ENCODE assay signal across 21 mouse cellular contexts in genomic region chr15:77930986-77931688, GRCm38 (mm10). TPM values are rescaled to one million over a fixed set of nuclear protein-coding genes. Genes with fewer than 3 reads are reported as not detected.
DNase-seq lines count a peak whose midpoint lies in the region; ATAC-seq and TF ChIP-seq lines count a peak whose summit lies in the region.
"Had no signal": no experiment of that assay in that cellular context is flagged by ENCODE, and none has a peak within 500 bp of the region (broad histone marks: within the 10 kb centered on the region; RNA-seq: fewer than 3 reads in every experiment).

No protein-coding gene starts in this region.

- WGBS in liver, embryonic 15.5 days (ENCODE audit: insufficient replicate concordance), result 43% methylated on average over 6 of the region's 6 CpGs
- WGBS in forebrain, embryonic 13.5 days, result 81% methylated on average over 6 of the region's 6 CpGs

- no peak for ATAC-seq in G1E (ENCODE audit: extremely low read depth, insufficient number of reproducible peaks, low FRiP score, poor library complexity, severe bottlenecking)
- ATAC-seq in liver, embryonic 15.5 days (ENCODE audit: insufficient read depth), result peak; percentile 15
- no peak for ATAC-seq in forebrain, embryonic 13.5 days
- ATAC-seq: midbrain, embryonic 13.5 days had no signal

- H3K9me3 ChIP-seq in G1E (replicated peaks), result no peaks in the 10 kb centered on the region
- no peaks in the 10 kb centered on the region for H3K9me3 ChIP-seq in liver, embryonic 15.5 days (replicated peaks)
- H3K9me3 ChIP-seq in forebrain, embryonic 13.5 days (replicated peaks), result no peaks in the 10 kb centered on the region
- H3K9me3 ChIP-seq: embryonic facial prominence, embryonic 13.5 days; heart, embryonic 10.5 days; limb, embryonic 15.5 days; midbrain, embryonic 13.5 days had no signal

- peaks cover 17% of the 10 kb centered on the region for H3K36me3 ChIP-seq in G1E (replicated peaks)
- peaks cover 17% of the 10 kb centered on the region for H3K36me3 ChIP-seq in liver, embryonic 15.5 days (replicated peaks)
- H3K36me3 ChIP-seq in forebrain, embryonic 13.5 days (ENCODE audit: poor library complexity, severe bottlenecking), result peaks cover 12% of the 10 kb centered on the region

- peak overlapping the region; percentile 41 for H3K9ac ChIP-seq in liver, embryonic 15.5 days
- no peak overlapping the region for H3K9ac ChIP-seq in forebrain, embryonic 13.5 days
- H3K9ac ChIP-seq: embryonic facial prominence, embryonic 13.5 days; limb, embryonic 15.5 days had no signal

- TF ChIP-seq CTCF in layer of hippocampus, adult 2 months (conservative IDR thresholded peaks at IDR 0.05), result no peak
- no peak for TF ChIP-seq CTCF in G1E (IDR thresholded peaks at IDR 0.05; ENCODE audit: low read depth, low read length)

- H3K4me2 ChIP-seq in liver, embryonic 15.5 days, result peak overlapping the region; percentile 80
- H3K4me2 ChIP-seq in forebrain, embryonic 13.5 days, result no peak overlapping the region
- H3K4me2 ChIP-seq: embryonic facial prominence, embryonic 13.5 days; limb, embryonic 15.5 days; midbrain, embryonic 13.5 days had no signal

- peaks cover 68% of the 10 kb centered on the region for H3K4me1 ChIP-seq in G1E (ENCODE audit: insufficient read depth, low read depth, low read length)
- H3K4me1 ChIP-seq in brown adipose tissue, adult 24 weeks (ENCODE audit: control insufficient read depth, insufficient read depth, insufficient read length, low read length), result peaks cover 6% of the 10 kb centered on the region
- peaks cover 72% of the 10 kb centered on the region for H3K4me1 ChIP-seq in liver, embryonic 15.5 days (replicated peaks)
- H3K4me1 ChIP-seq in forebrain, embryonic 13.5 days, result peaks cover 38% of the 10 kb centered on the region

- H3K4me3 ChIP-seq in layer of hippocampus, adult 2 months, result no peak overlapping the region
- H3K4me3 ChIP-seq in G1E (ENCODE audit: low read depth, low read length), result peak overlapping the region; percentile 54; the same call in 1 of the 2 replicates
- no peak overlapping the region for H3K4me3 ChIP-seq in brown adipose tissue, adult 24 weeks (ENCODE audit: insufficient read depth, low read depth, low read length)
- peak overlapping the region; percentile 35 for H3K4me3 ChIP-seq in liver, embryonic 15.5 days (replicated peaks)
- no peak overlapping the region for H3K4me3 ChIP-seq in forebrain, embryonic 13.5 days
- H3K4me3 ChIP-seq: embryonic facial prominence, embryonic 13.5 days; heart, embryonic 10.5 days; left cerebral cortex, adult 2 months; limb, embryonic 15.5 days; midbrain, embryonic 13.5 days had no signal

- peaks cover 18% of the 10 kb centered on the region for H3K27me3 ChIP-seq in G1E (ENCODE audit: insufficient read depth, low read length)
- H3K27me3 ChIP-seq in liver, embryonic 15.5 days, result peaks cover 14% of the 10 kb centered on the region
- no peaks in the 10 kb centered on the region for H3K27me3 ChIP-seq in forebrain, embryonic 13.5 days
- H3K27me3 ChIP-seq: embryonic facial prominence, embryonic 13.5 days; limb, embryonic 15.5 days had no signal

- H3K27ac ChIP-seq in layer of hippocampus, adult 2 months, result 0 out of 2 replicates have a peak overlapping the region, but pooled peaks have one; percentile 7
- peak overlapping the region; percentile 23; the same call in 1 of the 2 replicates for H3K27ac ChIP-seq in brown adipose tissue, adult 24 weeks (replicated peaks; ENCODE audit: low read depth, low read length)
- peak overlapping the region; percentile 93 for H3K27ac ChIP-seq in liver, embryonic 15.5 days (replicated peaks)
- H3K27ac ChIP-seq in forebrain, embryonic 13.5 days, result no peak overlapping the region
- H3K27ac ChIP-seq: embryonic facial prominence, embryonic 13.5 days; heart, embryonic 10.5 days; left cerebral cortex, adult 2 months; limb, embryonic 15.5 days; midbrain, embryonic 13.5 days had no signal

- no peak for DNase-seq in layer of hippocampus, adult 2 months (ENCODE audit: low spot score in 2 of 2)
- no peak for DNase-seq in layer of hippocampus, postnatal 25 days (ENCODE audit: extremely low spot score in 1 of 2, low spot score in 1 of 2)
- DNase-seq in G1E (ENCODE audit: low spot score), result no peak
- DNase-seq in neural tube, embryonic 10.5 days (ENCODE audit: extremely low spot score, low spot score), result no peak
- DNase-seq in thymus, postnatal 25 days, result no peak
- DNase-seq: cerebellum, adult 18-20 months; heart, postnatal 36 days; kidney, adult 18-20 months; kidney, postnatal 10 days; lung, postnatal 10 days; right cerebral cortex, adult 18-20 months; spleen, adult 18-20 months; thymus, postnatal 4 days had no signal

RNA-seq across cellular contexts. Expression of gene Txn2, which starts 2.3 kb away (rescaled TPM):
- total RNA-seq in layer of hippocampus, adult 2 months (2021), result 100 to 1,000 TPM; 119 to 136 TPM
- total RNA-seq in layer of hippocampus, postnatal 25 days (2021), result 100 to 1,000 TPM; 115 to 140 TPM
- total RNA-seq in G1E (2014; fragmentation: Nextera tagmentation), result 209 and 211 TPM in 2 replicates
- 53.8 and 62.8 TPM in 2 replicates for total RNA-seq in G1E (2017)
- polyA plus RNA-seq in G1E (2012), result 283 and 349 TPM in 2 replicates
- 696 and 736 TPM in 2 replicates for polyA plus RNA-seq in brown adipose tissue, adult 24 weeks (2012; ENCODE audit: insufficient read depth, insufficient read length, missing spikeins)
- 185 and 208 TPM in 2 replicates for polyA plus RNA-seq in liver, embryonic 15.5 days (2015; fragmentation: Nextera tagmentation; extraction: Ambion mirVana)
- polyA plus RNA-seq in forebrain, embryonic 13.5 days (2015; fragmentation: Nextera tagmentation; extraction: Ambion mirVana), result 234 and 249 TPM in 2 replicates

RNA-seq across cellular contexts. Expression of gene Foxred2, which starts 25.4 kb away (rescaled TPM):
- total RNA-seq in layer of hippocampus, adult 2 months (2021), result 10 to 100 TPM; 11.1 to 11.7 TPM
- 10 to 100 TPM; 11.0 to 13.4 TPM for total RNA-seq in layer of hippocampus, postnatal 25 days (2021)
- total RNA-seq in G1E (2014; fragmentation: Nextera tagmentation) (0.24 TPM in 1 of 2 replicates, not detected in the other), G1E (2017) (0.27 and 0.29 TPM in 2 replicates)
- 0.01 and 0.02 TPM in 2 replicates for polyA plus RNA-seq in G1E (2012)
- polyA plus RNA-seq in brown adipose tissue, adult 24 weeks (2012; ENCODE audit: insufficient read depth, insufficient read length, missing spikeins), result 0.67 and 0.79 TPM in 2 replicates
- 1.1 and 1.4 TPM in 2 replicates for polyA plus RNA-seq in liver, embryonic 15.5 days (2015; fragmentation: Nextera tagmentation; extraction: Ambion mirVana)
- polyA plus RNA-seq in forebrain, embryonic 13.5 days (2015; fragmentation: Nextera tagmentation; extraction: Ambion mirVana), result 6.9 and 8.5 TPM in 2 replicates

RNA-seq across cellular contexts. Expression of gene Eif3d, which starts 39.5 kb away (rescaled TPM):
- 100 to 1,000 TPM in 1 of 2 experiments, 10 to 100 TPM in 1; 94.7 to 103 TPM for total RNA-seq in layer of hippocampus, adult 2 months (2021)
- total RNA-seq in layer of hippocampus, postnatal 25 days (2021), result 100 to 1,000 TPM in 1 of 2 experiments, 10 to 100 TPM in 1; 91.1 to 109 TPM
- total RNA-seq in G1E (2014; fragmentation: Nextera tagmentation) (632 and 643 TPM in 2 replicates), G1E (2017) (279 and 298 TPM in 2 replicates)
- polyA plus RNA-seq in G1E (2012), result 61.9 and 65.1 TPM in 2 replicates
- polyA plus RNA-seq in brown adipose tissue, adult 24 weeks (2012; ENCODE audit: insufficient read depth, insufficient read length, missing spikeins), result 57.6 and 63.5 TPM in 2 replicates
- 139 and 142 TPM in 2 replicates for polyA plus RNA-seq in liver, embryonic 15.5 days (2015; fragmentation: Nextera tagmentation; extraction: Ambion mirVana)
- 200 and 207 TPM in 2 replicates for polyA plus RNA-seq in forebrain, embryonic 13.5 days (2015; fragmentation: Nextera tagmentation; extraction: Ambion mirVana)

Comparison
In these comparisons a context has a peak if more than half of its experiments do, and no peak if none do; other contexts are left out.
1. H3K4me3 ChIP-seq: peak in G1E (single experiment) and liver, embryonic 15.5 days (single experiment); none in layer of hippocampus, adult 2 months (single experiment), brown adipose tissue, adult 24 weeks (single experiment) and forebrain, embryonic 13.5 days (single experiment).